Mouse (Mus musculus) thymus, adult 2 months (tissue): ENCODE data around the gene Neurl4.

ENCODE experiments used
- CTCF ChIP-seq: fragments of 200-500 bp; IDR thresholded peaks from 2 replicates; pipeline ENCODE4 v1.5.1; 2012; ENCODE audit warnings: mild to moderate bottlenecking, control low read depth, low read length, moderate library complexity, borderline replicate concordance; ENCODE audit not compliant: control insufficient read depth, poor library complexity, insufficient read depth; ENCODE audit errors: extremely low read depth
- POLR2A ChIP-seq: fragments of 200-500 bp; IDR thresholded peaks from 2 replicates; pipeline ENCODE4 v1.6.1; 2012; ENCODE audit warnings: mild to moderate bottlenecking, low read length, control low read depth, moderate library complexity; ENCODE audit not compliant: control insufficient read depth, poor library complexity, insufficient read depth; ENCODE audit errors: extremely low read depth

DNA sequence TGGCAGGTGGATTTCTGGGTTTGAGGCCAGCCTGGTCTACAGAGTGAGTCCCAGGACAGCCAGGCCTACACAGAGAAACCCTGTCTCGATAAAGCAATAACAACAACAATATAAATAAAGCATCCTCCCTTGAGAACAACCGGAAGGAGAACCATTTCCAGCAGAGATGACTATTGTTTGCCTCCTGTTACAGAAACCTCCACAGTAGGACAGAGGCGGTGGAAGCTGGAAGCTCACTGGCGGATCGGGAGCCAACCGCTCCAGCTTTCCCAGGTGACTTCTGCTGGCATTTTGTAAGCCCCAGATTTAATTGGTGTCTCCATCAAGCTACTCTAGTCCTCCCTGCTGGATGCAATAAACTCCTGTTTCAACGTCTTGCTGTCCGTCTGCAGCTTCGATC, 35.3 kb upstream of the Neurl4 start:
- TF ChIP-seq POLR2A (no peak), CTCF (no peak)
